Mouse (Mus musculus) liver, embryonic 14.5 days (tissue): ENCODE results near the gene Gm37240. TPM values are rescaled to one million over a fixed set of nuclear protein-coding genes. Genes with fewer than 3 reads are reported as not detected.
A peak's percentile ranks its signal among the peaks of the same experiment; 100 is the strongest.

Experiments used
- ATAC-seq: fragments of 200-750 bp; cut with Nextera tagmentation; 2 replicates; pipeline ENCODE4 v1.8.0; 2017; ENCODE audit warnings: moderate number of reproducible peaks, mild to moderate bottlenecking, moderate library complexity; ENCODE audit not compliant: insufficient read depth
- DNase-seq, 3 experiments: peaks; one replicate each; pipeline ENCODE4 v3.0.0-alpha.2; 2012 to 2013; ENCODE audit warnings: low read depth in 3 of 3, low spot score in 3 of 3
- H3K27ac ChIP-seq: fragments of 300-500 bp; sonication (generic); 2 replicates; pipeline ENCODE4 v1.5.1; 2014; ENCODE audit warnings: moderate library complexity, mild to moderate bottlenecking, control low read depth, inconsistent platforms
- H3K27me3 ChIP-seq: fragments of 300-500 bp; sonication (generic); 2 replicates; pipeline ENCODE4 v1.6.1; 2014; ENCODE audit warnings: mild to moderate bottlenecking, low read length, moderate library complexity; ENCODE audit not compliant: control insufficient read depth, insufficient read depth
- H3K36me3 ChIP-seq: fragments of 300-500 bp; sonication (generic); replicated peaks from 2 replicates; pipeline ENCODE4 v1.6.1; 2014; ENCODE audit warnings: low read depth; ENCODE audit not compliant: control insufficient read depth, insufficient read depth
- H3K4me1 ChIP-seq, 2 experiments: fragments of 200-500 bp in 1 of 2; fragments of 300-500 bp in 1 of 2; sonication (generic) in 1 of 2; replicated peaks; 2 replicates each; pipeline ENCODE4 v1.6.1; 2012 to 2014; ENCODE audit warnings: antibody characterized with exemption in 1 of 2, inconsistent platforms in 1 of 2, low read length in 1 of 2; ENCODE audit not compliant: control insufficient read depth in 2 of 2, insufficient read depth in 2 of 2
- H3K4me2 ChIP-seq: fragments of 300-500 bp; sonication (generic); 2 replicates; pipeline ENCODE4 v1.6.1; 2014; ENCODE audit warnings: low read depth, mild to moderate bottlenecking, control low read depth, moderate library complexity
- H3K4me3 ChIP-seq, 2 experiments: fragments of 200-500 bp in 1 of 2; fragments of 300-500 bp in 1 of 2; sonication (generic) in 1 of 2; 2 replicates each; pipeline ENCODE4 v1.5.1; 2012 to 2014; ENCODE audit warnings: low read depth in 2 of 2, low read length in 2 of 2, mild to moderate bottlenecking in 2 of 2, control low read depth in 1 of 2, inconsistent platforms in 1 of 2, moderate library complexity in 1 of 2; ENCODE audit not compliant: insufficient read depth in 1 of 2
- H3K9ac ChIP-seq: fragments of 300-500 bp; sonication (generic); replicated peaks from 2 replicates; pipeline ENCODE4 v1.6.1; 2014; ENCODE audit warnings: mild to moderate bottlenecking, control low read depth, moderate library complexity
- H3K9me3 ChIP-seq: fragments of 300-500 bp; sonication (generic); 2 replicates; pipeline ENCODE4 v1.6.1; 2016; ENCODE audit warnings: low read length, mixed read lengths; ENCODE audit not compliant: control insufficient read depth
- CTCF ChIP-seq: IDR thresholded peaks from 2 replicates; pipeline ENCODE4 v1.5.1; 2016; ENCODE audit warnings: antibody characterized with exemption, low read depth, control low read depth
- EP300 ChIP-seq: IDR thresholded peaks from 2 replicates; pipeline ENCODE4 v1.6.1; 2016; ENCODE audit warnings: antibody characterized with exemption, low read depth
- WGBS: fragments of 180-500 bp; shearing (Covaris S2); extraction: QIAGEN DNeasy Blood & Tissue Kit; methylation state at CpG from one replicate; pipeline ENCODE4 v1.1.7; 2014; ENCODE audit not compliant: insufficient replicate concordance; 5-methylcytosine and 5-hydroxymethylcytosine counted together
- polyA plus RNA-seq, 2 experiments: library from polyadenylated mRNA; depleted of rRNA in 1 of 2; stranded (reverse) in 1 of 2; unstranded in 1 of 2; fragments of >200 nt; fragmentation: Nextera tagmentation in 1 of 2; extraction: Ambion mirVana in 1 of 2; gene quantifications; 2 replicates each; pipeline versions ENCODE4 v1.2.1 to v1.2.3; 2012 to 2014

Gm37240 gene
- polyA plus RNA-seq, 2 experiments: 0.03 to 0.30 TPM

- H3K4me1 ChIP-seq: no peaks in the 10 kb centered on the region
- TF ChIP-seq CTCF (no peak), EP300 (no peak)
- peaks cover 6% of the 10 kb centered on the region for H3K27me3 ChIP-seq
Observed at GRCm38 (mm10) chr3:84737137-84737536, 1150.2 kb downstream of the Gm37240 start.

GRCm38 (mm10) chr3:84735716-84736115, 1151.6 kb downstream of the Gm37240 start:
- no peak overlapping the region for H3K27ac ChIP-seq
- no peak overlapping the region for H3K4me2 ChIP-seq
- H3K4me3 ChIP-seq: no peak overlapping the region
- 0 out of 4 replicates have a peak, but pooled peaks cover 0 to 1% of the 10 kb centered on the region in 2 experiments for H3K4me1 ChIP-seq
- TF ChIP-seq CTCF (no peak), EP300 (no peak)
- no peak for ATAC-seq
- no peaks in the 10 kb centered on the region for H3K36me3 ChIP-seq
- 63% methylated on average over 10 of the region's 10 CpGs for WGBS
- H3K27me3 ChIP-seq: peaks cover 6% of the 10 kb centered on the region
- no peaks in the 10 kb centered on the region for H3K9me3 ChIP-seq
- no peak overlapping the region for H3K9ac ChIP-seq
- DNase-seq: no peak

More at GRCm38 (mm10) chr3:84737137-84737536, 1150.2 kb downstream of the Gm37240 start:
- WGBS: 45% methylated on average over 3 of the region's 3 CpGs
- DNase-seq (no peak), ATAC-seq (no peak)
- Histone ChIP-seq H3K9me3 (no peaks in the 10 kb centered on the region), H3K4me3 (no peak overlapping the region), H3K4me2 (no peak overlapping the region), H3K36me3 (no peaks in the 10 kb centered on the region), H3K27ac (no peak overlapping the region), H3K9ac (no peak overlapping the region)

- Histone ChIP-seq H3K36me3 (no peaks in the 10 kb centered on the region), H3K4me2 (no peak overlapping the region), H3K4me3 (no peak overlapping the region), H3K9ac (no peak overlapping the region), H3K27me3 (peaks cover 6% of the 10 kb centered on the region), H3K9me3 (no peaks in the 10 kb centered on the region), H3K27ac (no peak overlapping the region), H3K4me1 (0 out of 4 replicates have a peak, but pooled peaks cover 0 to 1% of the 10 kb centered on the region in 2 experiments)
- ATAC-seq (no peak), DNase-seq (no peak)
- 20% methylated on average over 6 of the region's 6 CpGs for WGBS
- TF ChIP-seq EP300 (no peak), CTCF (no peak)
Observed at GRCm38 (mm10) chr3:84732516-84732915, 1154.8 kb downstream of the Gm37240 start.

GRCm38 (mm10) chr3:84732016-84732502, 1155.3 kb downstream of the Gm37240 start:
- no peak overlapping the region for H3K27ac ChIP-seq
- 0 out of 4 replicates have a peak, but pooled peaks cover 0 to 1% of the 10 kb centered on the region in 2 experiments for H3K4me1 ChIP-seq
- 8% methylated on average over 20 of the region's 20 CpGs for WGBS
- DNase-seq (no peak), ATAC-seq (no peak)
- TF ChIP-seq CTCF (no peak), EP300 (no peak)
- H3K36me3 ChIP-seq: no peaks in the 10 kb centered on the region
- H3K9ac ChIP-seq: no peak overlapping the region
- 0 out of 4 replicates have a peak overlapping the region, but pooled peaks have one; percentile 3 to 6 for H3K4me3 ChIP-seq
- H3K27me3 ChIP-seq: peaks cover 6% of the 10 kb centered on the region
- H3K9me3 ChIP-seq: no peaks in the 10 kb centered on the region
- H3K4me2 ChIP-seq: peak overlapping the region; percentile 42

GRCm38 (mm10) chr3:84731403-84732015, 1155.8 kb downstream of the Gm37240 start:
- DNase-seq (no peak), ATAC-seq (no peak)
- H3K27me3 ChIP-seq: peaks cover 6% of the 10 kb centered on the region
- 22% methylated on average over 9 of the region's 9 CpGs for WGBS
- 0 out of 4 replicates have a peak, but pooled peaks cover 0 to 1% of the 10 kb centered on the region in 2 experiments for H3K4me1 ChIP-seq
- peak overlapping the region; percentile 42 for H3K4me2 ChIP-seq
- H3K27ac ChIP-seq: no peak overlapping the region
- H3K36me3 ChIP-seq: no peaks in the 10 kb centered on the region
- H3K9me3 ChIP-seq: no peaks in the 10 kb centered on the region
- no peak overlapping the region for H3K4me3 ChIP-seq
- no peak for TF ChIP-seq CTCF
- no peak for TF ChIP-seq EP300
- H3K9ac ChIP-seq: no peak overlapping the region
